Mouse (Mus musculus) spleen, adult 18-20 months (tissue): ENCODE data around the gene Slc41a2.
A peak's percentile ranks its signal among the peaks of the same experiment; 100 is the strongest.

ENCODE experiments used
- DNase-seq, 2 experiments: peaks; one replicate each; pipeline ENCODE4 v3.0.0; 2022; ENCODE audit warnings: mixed read lengths in 2 of 2

The Slc41a2 gene

DNA sequence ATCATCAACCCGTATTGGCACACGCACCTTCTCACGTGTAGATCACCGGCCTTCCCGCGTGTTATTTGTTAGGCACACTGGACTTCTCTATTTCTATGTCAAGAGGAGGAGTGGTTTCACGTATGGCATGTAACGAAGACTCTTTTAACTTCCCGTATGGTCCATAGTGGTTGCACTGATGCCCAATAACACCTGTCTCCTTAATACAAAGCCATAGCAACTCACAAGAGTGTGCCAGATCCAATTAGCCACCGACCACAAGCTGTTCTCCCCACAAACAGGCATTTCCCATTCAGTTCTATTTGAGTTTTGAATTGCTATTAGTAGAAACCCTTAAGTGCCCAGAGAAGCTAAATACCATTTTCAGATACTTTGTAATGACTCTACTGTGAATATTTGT, 117.5 kb downstream of the Slc41a2 start:
- no peak for DNase-seq

DNA sequence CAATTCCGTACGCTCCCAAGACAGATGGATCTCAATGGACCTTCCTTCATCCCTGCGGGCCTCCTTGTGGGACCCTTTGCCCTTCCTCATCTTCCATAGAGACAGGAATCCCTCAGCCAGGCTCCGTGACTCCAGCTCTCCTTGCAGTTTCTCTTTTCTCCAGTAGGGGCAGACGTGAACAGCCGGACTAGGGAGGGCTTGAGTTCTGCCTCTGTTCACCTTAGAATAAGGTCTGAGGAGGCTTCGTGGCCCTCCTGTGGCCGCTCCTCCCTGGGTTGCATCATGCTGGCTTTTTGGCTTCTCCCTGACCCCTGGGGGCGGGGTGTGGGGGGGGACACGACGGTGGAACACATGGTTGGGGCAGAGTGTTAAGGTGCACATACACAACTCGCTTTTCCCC, 118.0 kb downstream of the Slc41a2 start:
- peak; percentile 11 to 59 for DNase-seq

DNA sequence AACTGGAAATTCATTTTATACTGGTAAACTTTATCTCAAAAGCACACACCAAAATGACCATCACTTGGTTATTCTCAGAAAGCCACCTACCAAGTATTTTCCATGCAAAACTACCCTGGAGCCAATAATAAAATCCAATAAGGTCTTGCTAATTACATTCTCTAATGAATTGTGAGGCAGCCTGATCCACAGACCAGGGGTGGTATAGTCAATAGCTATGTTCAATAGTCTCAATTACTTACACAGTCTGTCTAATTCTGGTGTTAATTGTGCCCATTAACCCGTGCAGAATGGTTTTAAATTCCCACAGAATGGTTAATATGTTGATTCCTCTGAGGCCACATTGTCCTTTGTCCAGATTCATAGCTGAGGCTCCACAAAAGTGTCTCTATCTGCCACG, 118.9 kb downstream of the Slc41a2 start:
- DNase-seq, result no peak

DNA sequence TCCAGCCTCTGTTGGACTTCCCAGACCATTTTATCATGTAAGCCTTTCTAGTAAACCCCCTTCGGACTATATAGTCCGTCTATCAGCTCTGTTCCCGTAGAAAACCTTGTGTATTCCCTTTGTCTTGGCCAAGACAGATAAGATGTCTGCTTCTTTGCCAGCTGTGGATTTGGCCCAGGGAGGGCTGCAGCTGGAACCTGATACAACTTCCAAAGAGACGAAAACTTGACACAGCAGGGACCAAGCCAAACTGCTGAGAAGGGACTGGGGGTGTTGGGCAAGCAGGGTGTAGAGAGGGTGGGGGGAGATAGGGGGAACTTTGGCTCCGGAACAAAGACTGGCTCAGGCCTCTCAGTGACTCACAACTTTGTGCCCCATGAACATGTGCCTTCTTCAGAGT, 120.4 kb downstream of the Slc41a2 start:
- no peak for DNase-seq

DNA sequence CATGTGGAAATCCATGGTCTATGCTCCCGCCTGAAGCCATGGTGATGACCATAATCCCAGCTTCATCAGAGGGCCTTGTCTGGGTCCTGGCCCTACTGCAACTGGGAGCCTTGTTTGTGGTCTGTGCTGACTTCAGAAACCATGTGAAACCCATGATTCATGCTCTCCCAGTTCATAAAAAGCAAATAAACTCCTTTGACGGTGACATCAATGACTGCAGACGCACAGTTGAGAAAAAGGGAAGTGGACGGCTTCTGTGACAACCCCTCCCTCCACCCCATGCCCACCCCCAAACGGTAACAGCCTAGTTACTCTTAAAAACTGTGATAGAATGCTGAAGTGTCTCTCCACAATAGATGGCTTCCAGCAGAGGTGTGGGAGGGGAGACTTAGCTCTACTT, 122.1 kb downstream of the Slc41a2 start:
- no peak for DNase-seq

DNA sequence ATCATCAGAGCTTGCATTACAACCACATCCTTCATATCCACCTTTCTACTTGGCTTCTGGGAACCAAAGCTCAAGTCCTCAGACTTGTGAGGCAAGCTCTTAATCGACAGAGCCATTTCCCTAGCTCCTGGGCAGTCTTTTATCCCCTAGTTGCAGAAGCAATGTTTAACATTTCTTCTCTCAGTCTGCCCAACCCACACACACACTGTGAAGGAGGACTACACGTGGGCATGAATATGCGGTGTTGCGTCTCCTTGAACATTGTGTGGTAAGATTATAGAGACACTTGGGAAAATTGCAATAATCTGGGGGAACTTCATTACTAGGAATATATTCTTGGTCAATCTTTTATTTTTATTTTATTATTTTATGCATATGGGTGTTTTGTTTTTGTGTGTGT, 125.1 kb downstream of the Slc41a2 start:
- DNase-seq, result no peak

DNA sequence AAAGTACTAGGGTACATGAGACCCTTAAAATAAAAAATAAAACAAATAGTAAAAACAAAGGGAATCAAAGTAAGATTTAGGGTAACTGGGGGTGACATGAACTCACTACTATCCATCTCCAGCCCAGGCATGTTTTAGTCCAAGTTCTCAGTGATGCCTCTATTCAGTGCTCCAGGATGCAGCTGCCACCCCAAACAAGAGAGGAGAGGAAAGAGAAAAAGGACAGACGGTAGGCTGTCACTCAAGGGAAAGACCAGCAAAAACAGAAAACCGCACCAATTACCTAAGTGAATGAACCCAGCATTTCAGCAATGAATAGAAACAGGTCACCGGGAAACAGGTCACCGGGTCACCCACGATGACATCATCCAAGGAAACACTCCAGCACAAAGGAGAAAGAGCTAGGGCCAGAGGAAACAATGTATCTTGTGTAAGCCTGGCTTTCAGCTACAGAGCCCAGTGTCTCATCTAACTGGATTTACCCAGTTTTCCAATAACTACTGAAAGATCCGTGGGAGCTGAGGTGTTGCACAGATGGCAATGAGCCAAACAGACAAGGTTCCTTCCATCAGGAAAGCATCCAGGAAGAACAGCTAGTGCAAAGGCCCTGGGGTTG, 126.6 kb downstream of the Slc41a2 start:
- DNase-seq, result no peak

DNA sequence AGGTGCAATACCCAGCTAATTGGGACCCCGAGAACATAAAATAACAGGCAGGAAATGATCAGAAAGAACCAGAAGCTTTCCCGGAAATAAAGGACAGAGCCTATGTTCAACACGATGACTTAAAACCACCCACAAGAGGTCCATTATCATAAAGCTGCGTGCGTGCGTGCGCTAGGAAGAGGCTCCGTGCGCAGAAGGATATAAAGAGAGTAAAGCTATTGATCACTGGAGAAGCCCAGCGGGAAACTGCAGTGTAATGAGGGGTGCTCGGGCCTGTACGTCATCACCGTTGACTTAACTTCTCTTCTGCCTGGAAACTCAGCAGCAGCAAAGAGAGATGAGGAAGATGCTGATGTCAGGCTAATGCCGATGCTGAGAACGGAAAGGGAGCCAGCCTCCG, 127.6 kb downstream of the Slc41a2 start:
- DNase-seq, result no peak

DNA sequence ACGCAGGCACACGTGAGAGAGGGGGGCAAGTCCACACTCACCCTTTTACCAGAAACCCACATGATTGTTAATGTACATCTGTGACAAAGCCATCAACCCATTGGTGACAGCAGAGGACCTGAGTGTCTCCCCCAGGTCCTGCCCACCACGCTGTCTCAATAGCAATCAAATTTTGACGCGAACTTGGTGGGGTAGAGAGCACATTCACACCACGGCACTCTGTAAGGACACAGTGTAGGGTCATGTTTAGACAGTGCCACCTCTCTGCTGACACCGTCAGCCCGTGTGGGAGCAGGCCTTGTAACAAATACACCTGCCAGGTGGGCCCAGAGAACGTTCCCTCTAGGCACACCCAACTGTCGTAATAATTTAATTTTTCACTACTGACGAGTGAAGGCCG, 128.3 kb downstream of the Slc41a2 start:
- no peak for DNase-seq

DNA sequence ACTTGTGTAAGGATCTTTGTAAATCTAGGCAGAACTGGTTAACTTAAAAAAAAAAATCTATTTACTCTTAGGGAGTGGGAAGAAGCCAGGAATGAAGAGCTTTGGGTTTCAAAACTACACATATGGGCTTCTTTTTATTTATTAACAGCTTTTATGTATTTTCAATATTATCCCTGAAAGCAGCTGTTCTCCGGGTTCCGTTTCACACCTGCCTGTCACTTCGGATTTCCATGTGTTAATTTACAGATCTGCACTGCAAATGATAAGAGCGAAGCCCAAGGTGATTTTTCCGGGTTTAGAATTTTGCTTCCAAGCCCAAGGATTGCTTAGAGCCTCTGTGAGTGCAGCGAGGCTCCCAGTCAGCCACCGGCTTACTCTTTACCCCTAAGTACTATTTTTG, 129.2 kb downstream of the Slc41a2 start:
- DNase-seq, result no peak

DNA sequence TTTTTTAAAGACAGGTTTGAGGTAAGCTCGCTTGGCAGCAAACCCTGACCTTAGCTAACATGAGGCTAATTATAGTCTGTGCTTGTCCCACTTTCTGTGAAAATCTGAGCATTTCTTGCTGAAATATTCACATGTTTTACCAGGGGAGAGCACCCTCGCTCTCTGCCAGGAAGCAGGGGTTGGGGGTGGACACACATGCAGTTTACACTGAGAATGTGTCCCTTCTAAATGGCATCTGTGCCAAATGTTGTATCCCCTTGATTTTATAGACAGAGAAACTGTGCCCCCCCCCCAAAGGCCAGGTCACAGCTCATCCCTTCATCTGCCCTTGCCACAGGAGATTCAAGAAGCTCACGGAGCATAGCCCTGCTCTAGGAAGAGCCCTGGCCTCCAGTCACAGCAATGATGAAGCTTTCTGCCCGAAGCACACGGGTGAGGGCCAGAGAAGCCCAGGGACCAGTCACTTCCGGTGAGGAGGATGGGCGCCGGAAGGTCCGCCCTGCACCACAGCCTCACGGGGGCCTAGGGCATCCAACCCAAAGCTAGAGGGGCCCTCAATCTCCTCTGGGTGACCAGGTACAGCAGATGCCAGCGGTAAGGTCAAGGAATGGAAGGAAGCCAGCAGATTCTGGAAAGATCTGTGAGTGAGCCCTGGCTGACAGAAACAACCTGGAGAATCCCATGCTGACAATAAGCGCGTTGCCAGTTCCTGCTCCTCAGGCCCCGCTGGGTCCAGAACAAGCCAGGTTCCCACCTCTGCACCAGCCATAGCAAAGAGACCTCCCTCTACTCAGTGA, 134.6 kb downstream of the Slc41a2 start:
- DNase-seq, result no peak

DNA sequence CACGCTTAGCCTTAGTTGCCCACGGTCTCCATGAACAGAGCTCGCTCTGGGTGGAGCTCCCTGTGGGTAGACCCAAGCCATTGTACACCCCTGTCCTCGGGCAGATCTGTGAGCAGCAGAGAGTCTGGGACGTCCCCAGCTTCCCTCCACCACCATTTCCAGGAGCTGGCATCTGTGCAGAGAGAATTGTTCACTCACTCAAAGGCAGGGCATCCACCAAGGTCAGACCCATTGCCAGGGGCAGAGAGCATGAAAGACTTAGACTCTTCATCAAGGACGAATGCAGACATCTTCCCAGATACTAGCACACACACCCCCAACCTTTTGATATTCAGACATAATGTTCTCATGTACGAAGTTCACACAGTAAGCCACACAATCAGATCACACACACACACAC, 136.2 kb downstream of the Slc41a2 start:
- no peak for DNase-seq

DNA sequence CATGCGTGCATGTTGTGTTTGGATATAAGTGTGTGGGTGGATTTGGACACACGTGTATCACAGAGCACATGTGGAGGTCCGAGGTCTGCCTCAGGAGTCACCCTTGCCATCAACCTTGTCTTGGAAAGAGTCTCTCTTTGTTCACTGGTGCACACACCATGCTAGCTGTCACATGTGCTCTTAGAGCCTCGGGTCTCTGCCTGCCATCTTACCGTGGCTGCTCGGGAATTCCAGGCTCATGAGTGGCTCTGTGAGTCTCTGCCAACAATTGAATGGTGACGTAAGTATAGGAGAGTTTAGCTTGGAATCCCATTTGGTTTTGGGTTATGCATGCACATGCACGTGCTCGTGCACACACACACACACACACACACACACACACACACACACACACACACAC, 138.4 kb downstream of the Slc41a2 start:
- DNase-seq, result no peak

DNA sequence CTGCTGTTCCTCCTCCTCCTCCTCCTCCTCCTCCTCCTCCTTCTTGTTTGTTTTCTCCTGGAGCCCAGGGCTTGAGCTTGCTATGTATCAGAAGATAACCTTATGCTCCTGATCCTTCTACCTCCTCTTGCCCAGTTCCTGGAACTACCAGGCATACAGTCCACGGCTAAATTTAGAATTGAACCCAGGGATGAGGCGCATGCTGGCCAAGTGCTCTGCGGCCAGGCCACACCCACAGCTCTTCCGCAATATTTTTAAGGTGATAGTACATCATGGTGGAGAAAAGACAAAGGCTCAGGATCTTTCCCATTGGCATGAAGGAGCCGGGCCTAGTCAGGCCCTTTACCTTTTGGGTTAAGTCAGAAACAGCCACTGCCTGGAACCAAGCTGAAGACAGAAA, 139.0 kb downstream of the Slc41a2 start:
- DNase-seq, result no peak

DNA sequence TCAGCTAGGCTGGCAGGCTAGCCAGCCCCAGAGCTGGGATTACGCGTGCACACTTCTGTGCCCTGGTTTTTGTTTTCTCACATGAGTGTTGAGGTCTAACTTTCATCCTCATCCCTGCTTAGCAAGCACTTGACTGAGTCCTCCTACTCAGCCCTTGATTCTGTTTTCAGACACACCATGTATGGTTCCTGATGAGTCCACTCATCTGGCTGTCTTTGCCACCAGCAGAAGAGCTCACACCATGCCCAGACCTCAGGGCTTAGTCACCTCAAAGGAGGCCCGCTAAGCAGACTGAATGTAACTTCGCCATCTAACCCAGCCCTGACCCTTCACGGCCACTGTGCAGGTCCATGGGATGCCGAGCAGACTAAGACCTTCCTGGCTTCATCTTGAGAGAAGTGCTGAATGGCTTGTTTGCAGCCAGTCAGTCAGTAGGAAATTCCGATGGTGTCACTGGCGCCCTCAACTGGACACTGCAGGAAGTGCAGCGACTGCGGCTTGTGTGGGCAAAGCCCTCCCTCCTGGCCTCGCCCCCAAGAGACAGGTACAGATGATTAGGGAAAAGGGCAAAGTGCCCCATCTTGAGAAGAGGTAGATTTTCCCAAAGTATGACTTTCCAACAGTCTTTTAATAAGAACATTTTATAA, 139.9 kb downstream of the Slc41a2 start:
- peak; percentile 54 to 75 for DNase-seq

DNA sequence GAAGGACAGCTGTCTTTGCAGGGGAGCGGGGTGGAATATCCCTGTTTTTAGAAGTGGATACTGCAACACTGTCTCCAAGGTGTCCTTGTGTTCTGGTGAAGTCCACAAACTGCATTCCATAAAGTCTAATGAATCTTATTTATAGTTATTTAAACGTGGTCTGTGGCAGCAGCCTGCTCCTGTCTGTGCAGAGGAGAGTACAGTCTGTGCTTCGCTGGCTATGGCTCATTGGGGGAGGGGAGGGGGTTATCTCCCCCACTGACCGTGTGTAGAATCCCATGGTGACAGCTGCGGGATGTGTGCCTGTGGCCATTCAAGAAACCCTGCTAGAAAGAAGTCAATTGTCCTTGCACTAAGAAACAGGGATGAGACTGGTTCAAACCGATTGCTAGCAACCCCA, 145.7 kb downstream of the Slc41a2 start:
- DNase-seq, result no peak

DNA sequence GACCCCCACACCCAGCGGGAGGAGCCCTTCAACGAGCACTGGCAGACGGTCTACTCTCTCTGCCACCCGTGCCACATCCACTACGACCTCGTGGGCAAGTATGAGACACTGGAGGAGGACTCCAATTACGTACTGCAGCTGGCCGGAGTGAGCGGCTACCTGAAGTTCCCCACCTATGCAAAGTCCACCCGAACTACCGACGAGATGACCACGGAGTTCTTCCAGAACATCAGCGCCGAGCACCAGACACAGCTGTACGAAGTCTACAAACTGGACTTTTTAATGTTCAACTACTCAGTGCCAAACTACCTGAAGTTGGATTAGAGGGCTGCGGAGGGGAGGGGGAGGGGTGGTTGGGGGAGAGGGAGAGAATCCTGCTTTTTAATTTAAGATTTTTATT, 146.2 kb downstream of the Slc41a2 start:
- no peak for DNase-seq

DNA sequence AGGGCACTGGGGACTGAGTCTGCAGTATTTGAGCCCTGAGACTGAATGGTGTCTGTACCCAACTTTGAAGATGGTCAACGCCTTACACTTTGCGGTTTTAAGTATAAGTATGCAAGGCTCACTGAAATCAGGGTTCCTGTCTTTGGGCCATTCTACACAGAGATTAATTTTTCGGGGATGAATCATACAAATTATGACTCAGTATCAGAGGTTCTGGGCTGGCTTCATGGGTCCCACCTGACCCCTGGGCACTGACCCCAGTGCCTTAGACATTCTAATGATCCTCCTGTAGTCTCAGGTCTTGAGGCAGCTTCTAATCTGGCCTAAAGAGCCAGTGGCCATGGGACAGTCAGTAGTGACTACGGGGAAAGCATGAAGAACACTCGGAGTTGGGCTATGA, 148.6 kb downstream of the Slc41a2 start:
- no peak for DNase-seq

DNA sequence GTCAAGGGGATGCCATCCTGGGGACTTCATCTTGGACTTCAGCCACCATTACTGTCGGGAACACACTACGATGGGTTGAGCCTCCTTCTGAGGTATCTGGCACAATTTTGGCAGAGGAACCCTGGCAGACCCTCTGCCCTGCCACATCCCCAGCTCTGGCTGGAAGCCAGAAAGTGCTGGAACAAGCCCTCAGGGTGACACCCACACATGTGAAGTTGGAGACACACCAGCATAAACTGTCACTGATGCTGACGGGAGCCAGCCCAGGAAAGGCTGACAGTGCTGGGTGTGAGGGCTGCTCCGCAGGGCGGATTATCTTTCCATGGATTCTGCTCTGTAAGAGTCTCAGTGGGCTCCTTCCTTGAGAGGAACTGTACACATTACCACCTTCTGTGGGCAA, 150.7 kb downstream of the Slc41a2 start:
- DNase-seq, result no peak

DNA sequence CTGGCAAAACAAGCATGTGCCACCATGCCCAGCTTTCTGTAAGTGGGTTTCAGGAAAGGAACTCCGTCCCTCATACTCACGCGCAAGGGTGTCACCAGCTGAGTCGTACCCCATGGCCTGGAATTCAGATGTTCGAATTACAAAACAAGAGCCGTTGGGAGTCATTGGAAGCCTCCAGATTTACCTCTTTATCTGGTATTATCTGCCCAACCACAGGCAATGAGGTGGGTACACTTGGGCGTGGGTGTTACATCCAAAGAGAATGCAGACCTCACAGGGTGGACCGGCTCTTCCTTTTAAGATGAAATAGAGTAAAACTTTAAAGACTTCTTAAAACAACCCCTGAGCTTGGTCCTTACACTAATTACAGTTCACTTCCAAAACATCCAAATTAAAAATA, 151.5 kb downstream of the Slc41a2 start:
- DNase-seq, result no peak

DNA sequence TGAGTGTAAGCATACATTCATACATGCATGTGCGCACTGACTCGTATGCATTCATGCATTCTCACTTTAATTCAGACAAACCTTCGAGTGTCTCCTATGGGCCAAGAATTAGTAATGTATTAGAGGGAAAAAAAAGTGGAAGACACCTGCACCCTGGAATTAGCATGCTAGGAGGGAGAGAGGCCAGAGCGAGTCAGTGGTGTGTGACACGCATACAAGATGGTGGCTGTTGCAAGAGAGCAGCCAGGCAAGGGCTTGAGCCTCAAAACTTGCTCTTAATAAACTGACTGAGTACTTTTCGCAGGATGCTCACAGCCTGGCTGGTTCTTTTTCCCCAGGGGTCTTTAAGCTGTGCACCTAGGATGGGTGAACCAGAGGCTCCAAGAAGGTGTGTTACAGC, 152.6 kb downstream of the Slc41a2 start:
- DNase-seq, result no peak

DNA sequence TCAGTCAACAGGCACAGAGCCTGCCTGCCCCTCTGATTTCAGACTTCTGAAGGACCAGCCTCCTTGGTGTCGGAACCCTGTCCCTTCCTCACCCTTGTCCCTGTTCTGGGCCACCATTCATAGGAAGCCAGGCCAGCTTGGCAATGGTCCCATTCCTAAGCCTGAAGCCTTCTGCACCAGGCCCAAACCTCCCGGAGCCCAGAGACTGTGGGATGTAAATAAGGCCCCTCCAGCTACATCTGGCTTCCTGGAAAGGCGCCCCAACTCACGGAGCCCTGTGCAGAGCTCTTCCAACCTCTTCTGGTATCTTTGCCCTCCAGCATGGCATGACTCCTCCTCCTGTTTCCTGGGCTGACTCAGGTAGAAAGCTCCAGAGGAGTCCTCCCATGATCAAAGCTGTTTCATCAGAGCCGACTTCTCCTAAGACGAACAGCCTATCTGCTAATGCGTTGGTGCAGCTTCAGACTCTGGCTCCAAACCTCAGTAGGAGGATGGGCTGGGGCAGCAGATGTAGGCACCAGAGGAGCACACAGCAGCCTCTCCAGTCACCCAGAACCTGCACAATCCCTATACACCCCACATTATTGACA, 153.1 kb downstream of the Slc41a2 start:
- DNase-seq, result no peak

DNA sequence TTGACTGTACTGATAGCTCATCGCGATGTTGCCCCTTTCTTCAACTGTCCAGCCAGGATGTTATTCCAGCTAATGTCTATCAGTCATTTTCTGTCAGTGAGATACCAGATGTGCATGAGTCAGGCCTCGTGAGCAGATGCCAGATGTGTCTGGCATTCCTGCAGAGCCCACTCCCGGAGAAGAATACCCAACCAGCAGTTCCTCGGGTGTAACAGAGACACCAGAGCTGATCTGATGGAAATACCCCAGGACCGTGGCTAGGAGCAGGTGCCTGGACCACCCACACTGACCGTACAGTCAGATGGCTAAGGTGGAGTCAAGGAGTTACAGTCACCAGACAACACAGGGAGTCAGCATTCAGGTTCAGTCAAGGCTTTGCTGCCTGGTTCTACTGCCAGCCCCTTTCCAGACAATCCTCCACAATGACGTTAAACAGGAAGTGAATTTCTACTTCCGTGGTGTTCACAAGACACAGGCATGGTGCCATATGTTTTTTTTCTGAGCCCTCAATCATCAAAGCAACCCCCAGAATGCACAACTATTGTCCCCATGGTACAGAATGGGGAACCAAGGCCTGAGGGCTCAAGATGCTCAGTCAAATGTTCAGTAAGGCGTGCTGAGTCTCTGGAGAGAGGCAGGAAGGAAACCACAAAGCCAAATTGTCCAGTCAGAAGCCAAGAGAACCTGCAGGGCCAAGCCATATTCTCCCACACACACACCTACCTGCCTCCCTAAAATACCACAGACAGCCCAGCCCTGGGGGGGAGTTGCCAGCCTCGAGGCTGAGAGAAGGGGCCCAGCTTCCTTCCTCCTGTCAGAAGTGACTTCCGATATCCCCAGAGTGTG, 153.8 kb downstream of the Slc41a2 start:
- no peak for DNase-seq
